Mouse (Mus musculus): ENCODE measurements at regions not wholly inside any gene's neighbourhood (a gene's known extent, or its start where the extent isn't known, plus 50 kb on each side); places are given as distances from the start of the nearest gene placed in this dataset.

GRCm38 (mm10) chr9:101596898-101597297 lies 264.7 kb upstream of the 9630041A04Rik start:
- Histone ChIP-seq H3K4me1 (ENCODE audit: control insufficient read depth, insufficient read depth, low read length) (no peaks in the 10 kb centered on the region), H3K27me3 (ENCODE audit: control insufficient read depth, insufficient read depth, low read depth, low read length) (no peaks in the 10 kb centered on the region), H3K9ac (ENCODE audit: low read depth, low read length) (no peak overlapping the region), H3K27ac (ENCODE audit: low read length) (no peak overlapping the region), H3K36me3 (ENCODE audit: control insufficient read depth, insufficient read depth, low read length) (no peaks in the 10 kb centered on the region), H3K4me3 (ENCODE audit: low read depth, low read length) (no peak overlapping the region), H3K4me2 (ENCODE audit: low read length) (no peak overlapping the region), H3K9me3 (replicated peaks; ENCODE audit: control insufficient read depth, low read length, poor library complexity, severe bottlenecking) (no peaks in the 10 kb centered on the region)
- no peak for ATAC-seq
- 85% methylated on average over 3 of the region's 3 CpGs for WGBS

- ATAC-seq, result no peak
These were observed 266.5 kb upstream of the 9630041A04Rik start for GRCm38 (mm10) chr9:101595101-101595650.

GRCm38 (mm10) chr9:101592621-101593020 lies 269.0 kb upstream of the 9630041A04Rik start:
- H3K27me3 ChIP-seq (ENCODE audit: control insufficient read depth, insufficient read depth, low read depth, low read length), result no peaks in the 10 kb centered on the region
- no peaks in the 10 kb centered on the region for H3K4me1 ChIP-seq (ENCODE audit: control insufficient read depth, insufficient read depth, low read length)
- no peak for ATAC-seq
- no peak overlapping the region for H3K4me3 ChIP-seq (ENCODE audit: low read depth, low read length)
- H3K4me2 ChIP-seq (ENCODE audit: low read length), result no peak overlapping the region
- H3K9me3 ChIP-seq (replicated peaks; ENCODE audit: control insufficient read depth, low read length, poor library complexity, severe bottlenecking), result no peaks in the 10 kb centered on the region
- no peak overlapping the region for H3K27ac ChIP-seq (ENCODE audit: low read length)
- 73% methylated on average over 8 of the region's 8 CpGs for WGBS
- no peak overlapping the region for H3K9ac ChIP-seq (ENCODE audit: low read depth, low read length)
- H3K36me3 ChIP-seq (ENCODE audit: control insufficient read depth, insufficient read depth, low read length), result no peaks in the 10 kb centered on the region

More at GRCm38 (mm10) chr9:101595101-101595650, 266.5 kb upstream of the 9630041A04Rik start:
- no peak overlapping the region for H3K4me2 ChIP-seq (ENCODE audit: low read length)
- no peaks in the 10 kb centered on the region for H3K27me3 ChIP-seq (ENCODE audit: control insufficient read depth, insufficient read depth, low read depth, low read length)
- H3K4me1 ChIP-seq (ENCODE audit: control insufficient read depth, insufficient read depth, low read length), result no peaks in the 10 kb centered on the region
- H3K36me3 ChIP-seq (ENCODE audit: control insufficient read depth, insufficient read depth, low read length), result no peaks in the 10 kb centered on the region
- H3K4me3 ChIP-seq (ENCODE audit: low read depth, low read length), result no peak overlapping the region
- 91% methylated on average over 14 of the region's 14 CpGs for WGBS
- H3K9ac ChIP-seq (ENCODE audit: low read depth, low read length), result no peak overlapping the region
- no peaks in the 10 kb centered on the region for H3K9me3 ChIP-seq (replicated peaks; ENCODE audit: control insufficient read depth, low read length, poor library complexity, severe bottlenecking)
- no peak overlapping the region for H3K27ac ChIP-seq (ENCODE audit: low read length)

GRCm38 (mm10) chr9:101591681-101592080 lies 270.0 kb upstream of the 9630041A04Rik start:
- no peak for ATAC-seq
- no peaks in the 10 kb centered on the region for H3K36me3 ChIP-seq (ENCODE audit: control insufficient read depth, insufficient read depth, low read length)
- no peak overlapping the region for H3K4me3 ChIP-seq (ENCODE audit: low read depth, low read length)
- no peak overlapping the region for H3K9ac ChIP-seq (ENCODE audit: low read depth, low read length)
- H3K27me3 ChIP-seq (ENCODE audit: control insufficient read depth, insufficient read depth, low read depth, low read length), result no peaks in the 10 kb centered on the region
- no peak overlapping the region for H3K4me2 ChIP-seq (ENCODE audit: low read length)
- 73% methylated on average over 8 of the region's 8 CpGs for WGBS
- no peaks in the 10 kb centered on the region for H3K9me3 ChIP-seq (replicated peaks; ENCODE audit: control insufficient read depth, low read length, poor library complexity, severe bottlenecking)
- H3K27ac ChIP-seq (ENCODE audit: low read length), result no peak overlapping the region
- H3K4me1 ChIP-seq (ENCODE audit: control insufficient read depth, insufficient read depth, low read length), result no peaks in the 10 kb centered on the region

- no peak overlapping the region for H3K27ac ChIP-seq (ENCODE audit: low read length)
- WGBS, result 84% methylated on average over 3 of the region's 3 CpGs
- H3K9ac ChIP-seq (ENCODE audit: low read depth, low read length), result no peak overlapping the region
- no peak overlapping the region for H3K4me2 ChIP-seq (ENCODE audit: low read length)
- ATAC-seq, result no peak
- H3K27me3 ChIP-seq (ENCODE audit: control insufficient read depth, insufficient read depth, low read depth, low read length), result no peaks in the 10 kb centered on the region
- no peaks in the 10 kb centered on the region for H3K36me3 ChIP-seq (ENCODE audit: control insufficient read depth, insufficient read depth, low read length)
- no peaks in the 10 kb centered on the region for H3K4me1 ChIP-seq (ENCODE audit: control insufficient read depth, insufficient read depth, low read length)
- H3K4me3 ChIP-seq (ENCODE audit: low read depth, low read length), result no peak overlapping the region
- no peaks in the 10 kb centered on the region for H3K9me3 ChIP-seq (replicated peaks; ENCODE audit: control insufficient read depth, low read length, poor library complexity, severe bottlenecking)
These were observed 271.3 kb upstream of the 9630041A04Rik start for GRCm38 (mm10) chr9:101590310-101590709.

- WGBS, result 85% methylated on average over 4 of the region's 4 CpGs
- no peak overlapping the region for H3K4me3 ChIP-seq (ENCODE audit: low read depth, low read length)
- H3K4me2 ChIP-seq (ENCODE audit: low read length), result no peak overlapping the region
- ATAC-seq, result no peak
- H3K9ac ChIP-seq (ENCODE audit: low read depth, low read length), result no peak overlapping the region
- H3K4me1 ChIP-seq (ENCODE audit: control insufficient read depth, insufficient read depth, low read length), result no peaks in the 10 kb centered on the region
- no peaks in the 10 kb centered on the region for H3K27me3 ChIP-seq (ENCODE audit: control insufficient read depth, insufficient read depth, low read depth, low read length)
- H3K27ac ChIP-seq (ENCODE audit: low read length), result no peak overlapping the region
- no peaks in the 10 kb centered on the region; the same call in 1 of the 2 replicates for H3K9me3 ChIP-seq (replicated peaks; ENCODE audit: control insufficient read depth, low read length, poor library complexity, severe bottlenecking)
- no peaks in the 10 kb centered on the region for H3K36me3 ChIP-seq (ENCODE audit: control insufficient read depth, insufficient read depth, low read length)
These were observed 280.6 kb upstream of the 9630041A04Rik start for GRCm38 (mm10) chr9:101581064-101581463.

GRCm38 (mm10) chr9:101570714-101571113 lies 290.9 kb upstream of the 9630041A04Rik start:
- Histone ChIP-seq H3K9ac (ENCODE audit: low read depth, low read length) (no peak overlapping the region), H3K4me1 (ENCODE audit: control insufficient read depth, insufficient read depth, low read length) (peaks cover 4% of the 10 kb centered on the region; the same call in 1 of the 2 replicates)
- no peak for ATAC-seq

GRCm38 (mm10) chr9:101563196-101563595 lies 298.4 kb upstream of the 9630041A04Rik start:
- H3K4me3 ChIP-seq (ENCODE audit: low read depth, low read length), result no peak overlapping the region
- no peaks in the 10 kb centered on the region for H3K36me3 ChIP-seq (ENCODE audit: control insufficient read depth, insufficient read depth, low read length)
- ATAC-seq, result no peak
- H3K4me2 ChIP-seq (ENCODE audit: low read length), result no peak overlapping the region
- H3K4me1 ChIP-seq (ENCODE audit: control insufficient read depth, insufficient read depth, low read length), result no peaks in the 10 kb centered on the region
- no peak overlapping the region for H3K9ac ChIP-seq (ENCODE audit: low read depth, low read length)
- no peak overlapping the region for H3K27ac ChIP-seq (ENCODE audit: low read length)
- H3K27me3 ChIP-seq (ENCODE audit: control insufficient read depth, insufficient read depth, low read depth, low read length), result no peaks in the 10 kb centered on the region
- H3K9me3 ChIP-seq (replicated peaks; ENCODE audit: control insufficient read depth, low read length, poor library complexity, severe bottlenecking), result no peaks in the 10 kb centered on the region; the same call in 1 of the 2 replicates
- WGBS, result 39% methylated on average over 9 of the region's 9 CpGs

More at GRCm38 (mm10) chr9:101570714-101571113, 290.9 kb upstream of the 9630041A04Rik start:
- H3K4me3 ChIP-seq (ENCODE audit: low read depth, low read length), result no peak overlapping the region
- H3K9me3 ChIP-seq (replicated peaks; ENCODE audit: control insufficient read depth, low read length, poor library complexity, severe bottlenecking), result no peaks in the 10 kb centered on the region
- H3K27ac ChIP-seq (ENCODE audit: low read length), result no peak overlapping the region
- 9% methylated on average over 4 of the region's 4 CpGs for WGBS
- no peak overlapping the region for H3K4me2 ChIP-seq (ENCODE audit: low read length)
- H3K36me3 ChIP-seq (ENCODE audit: control insufficient read depth, insufficient read depth, low read length), result no peaks in the 10 kb centered on the region
- no peaks in the 10 kb centered on the region for H3K27me3 ChIP-seq (ENCODE audit: control insufficient read depth, insufficient read depth, low read depth, low read length)

GRCm38 (mm10) chr9:101559366-101559765 lies 302.3 kb upstream of the 9630041A04Rik start:
- 81% methylated on average over 11 of the region's 11 CpGs for WGBS
- no peaks in the 10 kb centered on the region; the same call in 1 of the 2 replicates for H3K9me3 ChIP-seq (replicated peaks; ENCODE audit: control insufficient read depth, low read length, poor library complexity, severe bottlenecking)
- no peak overlapping the region for H3K9ac ChIP-seq (ENCODE audit: low read depth, low read length)
- no peaks in the 10 kb centered on the region for H3K4me1 ChIP-seq (ENCODE audit: control insufficient read depth, insufficient read depth, low read length)
- H3K4me3 ChIP-seq (ENCODE audit: low read depth, low read length), result no peak overlapping the region
- no peak for ATAC-seq
- H3K27me3 ChIP-seq (ENCODE audit: control insufficient read depth, insufficient read depth, low read depth, low read length), result no peaks in the 10 kb centered on the region
- no peak overlapping the region for H3K4me2 ChIP-seq (ENCODE audit: low read length)
- H3K27ac ChIP-seq (ENCODE audit: low read length), result no peak overlapping the region
- no peaks in the 10 kb centered on the region for H3K36me3 ChIP-seq (ENCODE audit: control insufficient read depth, insufficient read depth, low read length)
